Mouse (Mus musculus) lung, postnatal 0 days (tissue): Measurements from ENCODE around the gene Cdyl.

Experiments
- CTCF ChIP-seq: IDR thresholded peaks from 2 replicates; pipeline ENCODE4 v1.5.1; 2016; ENCODE audit warnings: antibody characterized with exemption, mild to moderate bottlenecking
- EP300 ChIP-seq: IDR thresholded peaks from 2 replicates; pipeline ENCODE4 v1.6.1; 2016; ENCODE audit warnings: antibody characterized with exemption, mild to moderate bottlenecking, control low read depth

DNA sequence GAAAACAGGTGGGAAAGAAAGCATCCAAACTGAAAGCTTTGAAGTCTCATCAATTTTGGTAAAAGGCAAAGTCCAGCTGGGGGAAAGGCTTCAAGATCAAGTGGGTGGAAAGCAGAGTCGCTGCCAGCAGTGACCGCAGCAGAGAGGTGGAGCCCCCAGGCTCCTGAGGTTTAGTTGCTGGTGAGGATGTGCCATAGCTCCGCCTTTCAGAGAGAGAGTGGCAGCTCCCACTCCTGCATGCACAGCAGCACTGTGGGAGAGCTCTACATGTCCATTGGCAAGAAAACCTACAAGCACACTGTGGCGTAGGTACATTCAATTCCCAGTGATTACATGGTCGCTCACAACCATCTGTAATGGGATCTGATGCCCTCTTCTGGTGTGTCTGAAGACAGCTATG lies 219.4 kb downstream of the Cdyl start:
- TF ChIP-seq CTCF = no peak
- no peak for TF ChIP-seq EP300
